Comparison of ENCODE assay signal across 16 mouse cellular contexts in genomic region chr11:115222077-115222476, GRCm38 (mm10). TPM values are rescaled to one million over a fixed set of nuclear protein-coding genes. Genes with fewer than 3 reads are reported as not detected.
DNase-seq lines count a peak whose midpoint lies in the region; ATAC-seq and TF ChIP-seq lines count a peak whose summit lies in the region.
"Had no signal": no experiment of that assay in that cellular context is flagged by ENCODE, and none has a peak within 500 bp of the region (broad histone marks: within the 10 kb centered on the region; RNA-seq: fewer than 3 reads in every experiment).

No protein-coding gene starts in this region.

- H3K9me3 ChIP-seq in hindbrain, postnatal 0 days (ENCODE audit: low read length): no peaks in the 10 kb centered on the region
- no peaks in the 10 kb centered on the region for H3K9me3 ChIP-seq in hindbrain, embryonic 13.5 days
- H3K9me3 ChIP-seq: forebrain, embryonic 15.5 days; liver, embryonic 15.5 days; neural tube, embryonic 15.5 days; stomach, embryonic 15.5 days had no signal

- DNase-seq in cerebellum, postnatal 14 days: peak; percentile 72 to 76
- DNase-seq in cerebellum, postnatal 25 days: no peak
- peak; percentile 66 for DNase-seq in hindbrain, postnatal 0 days (ENCODE audit: low spot score)
- DNase-seq in retina, postnatal 1 day: peak; percentile 76
- no peak for DNase-seq in retina, embryonic 14.5 days (ENCODE audit: low spot score)
- no peak for DNase-seq in T-cell, adult 2 months (ENCODE audit: low spot score)
- no peak for DNase-seq in urinary bladder, adult 2 months (ENCODE audit: low spot score)
- DNase-seq: cerebellum, adult 8-10 months; gastrocnemius, postnatal 36 days; right cerebral cortex, postnatal 25 days had no signal

- H3K9ac ChIP-seq in hindbrain, postnatal 0 days (replicated peaks; ENCODE audit: low read length): no peak overlapping the region
- H3K9ac ChIP-seq in hindbrain, embryonic 13.5 days: no peak overlapping the region
- H3K9ac ChIP-seq: forebrain, embryonic 15.5 days; liver, embryonic 15.5 days; neural tube, embryonic 15.5 days; stomach, embryonic 15.5 days had no signal

- no peak overlapping the region for H3K4me3 ChIP-seq in hindbrain, postnatal 0 days (ENCODE audit: low read length)
- no peak overlapping the region for H3K4me3 ChIP-seq in hindbrain, embryonic 13.5 days
- H3K4me3 ChIP-seq: forebrain, embryonic 15.5 days; layer of hippocampus, adult 2 months; liver, embryonic 15.5 days; neural tube, embryonic 15.5 days; stomach, embryonic 15.5 days had no signal

- no peaks in the 10 kb centered on the region for H3K27me3 ChIP-seq in hindbrain, postnatal 0 days (ENCODE audit: insufficient read depth, low read length)
- H3K27me3 ChIP-seq in hindbrain, embryonic 13.5 days: peaks cover 26% of the 10 kb centered on the region
- H3K27me3 ChIP-seq: forebrain, embryonic 15.5 days; liver, embryonic 15.5 days had no signal

- peaks cover 30% of the 10 kb centered on the region for H3K4me1 ChIP-seq in hindbrain, postnatal 0 days (ENCODE audit: insufficient read depth, low read length)
- peaks cover 63% of the 10 kb centered on the region for H3K4me1 ChIP-seq in hindbrain, embryonic 13.5 days (replicated peaks)

- H3K4me2 ChIP-seq in hindbrain, postnatal 0 days (ENCODE audit: low read depth, low read length): no peak overlapping the region
- H3K4me2 ChIP-seq in hindbrain, embryonic 13.5 days: no peak overlapping the region
- H3K4me2 ChIP-seq: forebrain, embryonic 15.5 days; liver, embryonic 15.5 days; neural tube, embryonic 15.5 days; stomach, embryonic 15.5 days had no signal

- 35% methylated on average over 12 of the region's 12 CpGs for WGBS in hindbrain, postnatal 0 days
- 53% methylated on average over 12 of the region's 12 CpGs for WGBS in hindbrain, embryonic 13.5 days

- TF ChIP-seq CTCF in hindbrain, postnatal 0 days (IDR thresholded peaks at IDR 0.05; ENCODE audit: low read depth): no peak

- H3K27ac ChIP-seq in hindbrain, postnatal 0 days: no peak overlapping the region
- H3K27ac ChIP-seq in hindbrain, embryonic 13.5 days: no peak overlapping the region
- H3K27ac ChIP-seq: forebrain, embryonic 15.5 days; liver, embryonic 15.5 days; neural tube, embryonic 15.5 days; stomach, embryonic 15.5 days had no signal

- no peaks in the 10 kb centered on the region for H3K36me3 ChIP-seq in hindbrain, postnatal 0 days (ENCODE audit: insufficient read depth, low read length)
- no peaks in the 10 kb centered on the region; the same call in 1 of the 2 replicates for H3K36me3 ChIP-seq in hindbrain, embryonic 13.5 days
- H3K36me3 ChIP-seq: forebrain, embryonic 15.5 days; liver, embryonic 15.5 days; stomach, embryonic 15.5 days had no signal

- no peak for ATAC-seq in hindbrain, postnatal 0 days
- ATAC-seq in hindbrain, embryonic 13.5 days (ENCODE audit: low FRiP score): no peak
- ATAC-seq: forebrain, embryonic 15.5 days had no signal

RNA-seq across cellular contexts. Expression of gene Nat9, which starts 34.4 kb away (rescaled TPM):
- 17.3 and 27.8 TPM in 2 replicates for total RNA-seq in hindbrain, postnatal 0 days (2014; rRNA removed)
- polyA plus RNA-seq in hindbrain, postnatal 0 days (2015; fragmentation: Nextera tagmentation; extraction: Ambion mirVana): 17.3 and 22.2 TPM in 2 replicates
- 21.5 and 22.0 TPM in 2 replicates for polyA plus RNA-seq in hindbrain, embryonic 13.5 days (2015; fragmentation: Nextera tagmentation; extraction: Ambion mirVana)
- polyA plus RNA-seq in urinary bladder, adult 2 months (2012; rRNA removed): 27.5 and 32.2 TPM in 2 replicates

RNA-seq across cellular contexts. Expression of gene Tmem104, which starts 34.8 kb away (rescaled TPM):
- 6.4 and 11.1 TPM in 2 replicates for total RNA-seq in hindbrain, postnatal 0 days (2014; rRNA removed)
- polyA plus RNA-seq in hindbrain, postnatal 0 days (2015; fragmentation: Nextera tagmentation; extraction: Ambion mirVana): 10.1 and 13.5 TPM in 2 replicates
- polyA plus RNA-seq in hindbrain, embryonic 13.5 days (2015; fragmentation: Nextera tagmentation; extraction: Ambion mirVana): 11.2 and 12.1 TPM in 2 replicates
- 7.0 and 9.4 TPM in 2 replicates for polyA plus RNA-seq in urinary bladder, adult 2 months (2012; rRNA removed)

RNA-seq across cellular contexts. Expression of gene Grin2c, which starts 45.0 kb away (rescaled TPM):
- 6.9 and 7.1 TPM in 2 replicates for total RNA-seq in hindbrain, postnatal 0 days (2014; rRNA removed)
- polyA plus RNA-seq in hindbrain, postnatal 0 days (2015; fragmentation: Nextera tagmentation; extraction: Ambion mirVana): 1.0 and 1.1 TPM in 2 replicates
- polyA plus RNA-seq in hindbrain, embryonic 13.5 days (2015; fragmentation: Nextera tagmentation; extraction: Ambion mirVana): 0.22 TPM in 2 replicates
- polyA plus RNA-seq in urinary bladder, adult 2 months (2012; rRNA removed): 0.74 and 1.0 TPM in 2 replicates
- total RNA-seq: gastrocnemius, postnatal 36 days had no signal

RNA-seq across cellular contexts. Expression of gene Fdxr, which starts 54.8 kb away (rescaled TPM):
- total RNA-seq in hindbrain, postnatal 0 days (2014; rRNA removed): 20.0 and 22.6 TPM in 2 replicates
- 15.0 and 16.4 TPM in 2 replicates for polyA plus RNA-seq in hindbrain, postnatal 0 days (2015; fragmentation: Nextera tagmentation; extraction: Ambion mirVana)
- polyA plus RNA-seq in hindbrain, embryonic 13.5 days (2015; fragmentation: Nextera tagmentation; extraction: Ambion mirVana): 18.1 and 20.8 TPM in 2 replicates
- polyA plus RNA-seq in urinary bladder, adult 2 months (2012; rRNA removed): 10.9 and 11.6 TPM in 2 replicates

RNA-seq across cellular contexts. Expression of gene Slc9a3r1, which starts 58.9 kb away (rescaled TPM):
- 72.6 and 76.9 TPM in 2 replicates for total RNA-seq in hindbrain, postnatal 0 days (2014; rRNA removed)
- 91.8 and 98.2 TPM in 2 replicates for polyA plus RNA-seq in hindbrain, postnatal 0 days (2015; fragmentation: Nextera tagmentation; extraction: Ambion mirVana)
- polyA plus RNA-seq in hindbrain, embryonic 13.5 days (2015; fragmentation: Nextera tagmentation; extraction: Ambion mirVana): 42.2 and 55.2 TPM in 2 replicates
- 67.7 and 76.3 TPM in 2 replicates for polyA plus RNA-seq in urinary bladder, adult 2 months (2012; rRNA removed)

Comparison
In these comparisons a context has a peak if more than half of its experiments do, and no peak if none do; other contexts are left out.
1. DNase-seq: peak in cerebellum, postnatal 14 days (2 of 2), hindbrain, postnatal 0 days (single experiment) and retina, postnatal 1 day (single experiment); none in cerebellum, postnatal 25 days (0 of 2), retina, embryonic 14.5 days (single experiment), T-cell, adult 2 months (single experiment) and urinary bladder, adult 2 months (single experiment).